Mouse (Mus musculus) lung, adult 18-20 months (tissue): ENCODE measurements around the gene Arhgap8.
"Not testable (repeated sequence)": the region's sequence is repeated elsewhere in the genome, so short reads cannot be mapped to it uniquely, and the experiment has no call there.

Experiments
- DNase-seq, 2 experiments: peaks; one replicate each; pipeline ENCODE4 v3.0.0; 2022; ENCODE audit warnings: mixed read lengths in 2 of 2

Gene Arhgap8

DNA sequence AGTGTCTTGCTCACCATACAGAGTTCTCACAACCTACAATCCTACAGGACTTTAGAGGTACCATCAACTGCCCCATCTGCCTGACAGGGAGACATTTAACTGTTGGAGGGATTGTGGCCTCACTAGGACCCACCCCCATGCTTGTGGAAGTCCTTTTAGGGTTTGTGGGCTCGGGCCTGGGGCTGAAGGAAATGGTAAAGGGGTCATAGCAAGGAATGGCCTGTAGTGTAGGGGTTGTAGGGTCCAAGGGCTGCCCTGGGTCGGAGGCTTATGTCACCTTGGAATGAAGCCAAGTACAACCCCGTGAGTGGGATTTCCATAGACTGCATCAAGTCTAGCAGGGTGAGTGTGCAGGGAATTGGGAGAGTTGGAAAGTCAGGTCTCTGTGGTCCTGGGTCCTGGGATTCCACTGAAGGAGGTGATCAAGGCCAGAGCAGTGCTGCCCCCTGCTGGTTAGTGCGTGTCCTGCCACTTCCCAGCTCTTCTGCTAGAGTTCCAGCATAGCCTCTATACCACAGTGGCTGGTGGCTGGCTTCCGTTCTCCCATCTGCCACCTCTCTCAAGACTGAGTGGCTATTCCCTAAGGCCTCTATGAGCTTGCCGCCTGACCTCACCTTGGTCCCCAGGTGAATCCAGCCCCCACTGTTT lies 19.6 kb upstream of the Arhgap8 start:
- DNase-seq = peak; percentile 55 to 68

DNA sequence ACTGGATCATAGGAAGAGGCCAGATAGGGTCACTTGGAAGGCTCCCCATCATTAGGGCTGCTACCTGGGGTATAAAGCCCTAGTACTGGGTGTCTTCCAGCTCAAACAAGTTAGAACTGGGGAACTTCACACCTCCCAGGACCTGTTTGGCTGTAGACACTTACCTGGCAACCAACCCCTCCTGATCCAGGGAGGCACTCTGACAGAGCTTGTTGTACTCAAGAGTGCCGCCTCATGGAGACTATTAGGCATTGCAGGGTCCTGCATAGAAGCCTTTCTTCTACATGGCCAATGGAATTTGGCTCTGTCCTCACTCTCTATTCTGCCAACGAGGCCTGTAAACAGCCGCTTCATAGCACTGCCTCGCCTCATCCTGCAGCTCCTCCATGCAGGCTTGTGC lies 17.9 kb upstream of the Arhgap8 start:
- peak; percentile 50 to 72 for DNase-seq

GRCm38 (mm10) chr15:84702391-84703345 lies 17.2 kb upstream of the Arhgap8 start:
- DNase-seq = no peak

DNA sequence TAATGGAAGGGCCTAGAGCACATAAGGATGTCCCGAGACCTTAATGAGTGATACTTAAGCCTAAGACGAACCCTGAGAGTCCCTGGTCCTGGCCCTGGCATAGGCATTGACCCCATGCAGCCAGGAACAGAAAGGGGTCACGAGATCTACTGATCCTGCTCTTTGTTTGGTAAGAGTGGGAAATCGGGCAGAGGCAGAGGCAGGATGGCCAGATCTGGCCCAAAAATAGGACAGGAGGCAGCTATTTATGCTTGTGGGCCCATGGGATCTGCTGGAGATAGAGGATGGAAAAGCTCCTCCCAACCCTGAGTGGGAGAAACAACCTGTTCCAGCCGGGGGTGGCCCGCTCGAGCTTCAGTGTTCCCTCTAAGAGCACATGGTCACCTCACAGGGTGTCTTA lies 15.9 kb upstream of the Arhgap8 start:
- DNase-seq = no peak

- DNase-seq = no peak
Observed at GRCm38 (mm10) chr15:84705351-84705901, 14.4 kb upstream of the Arhgap8 start.

DNA sequence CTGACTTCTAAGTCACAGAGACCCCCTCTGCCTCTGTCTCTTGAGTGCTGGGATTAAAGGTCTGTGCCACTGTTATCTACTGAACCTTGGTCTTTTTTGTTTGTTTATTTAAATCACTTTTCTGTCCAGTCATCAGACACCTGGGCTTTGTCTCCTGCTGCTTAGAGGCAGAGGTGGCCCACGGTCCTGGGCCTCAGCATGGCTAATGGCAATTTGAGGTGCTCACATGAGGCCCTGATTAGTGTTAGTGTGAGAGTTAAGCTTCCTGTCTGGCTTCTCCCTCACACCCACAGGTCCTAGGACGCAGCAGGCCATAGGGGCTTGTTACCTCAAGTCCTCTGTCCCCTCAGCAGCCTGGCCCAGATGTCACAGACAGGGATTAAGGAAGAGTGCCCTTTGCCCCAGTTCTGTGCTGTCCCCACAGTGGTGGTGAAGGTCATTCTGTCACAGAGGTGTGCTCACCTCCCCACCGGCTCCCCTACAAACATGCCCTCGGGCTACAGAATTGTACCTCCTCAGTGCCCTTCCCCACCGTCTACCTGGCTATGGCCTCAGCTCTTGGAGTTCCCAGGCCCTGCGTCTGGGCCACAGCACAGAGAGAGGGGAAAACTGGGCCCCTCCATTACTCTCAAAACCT lies 12.8 kb upstream of the Arhgap8 start:
- DNase-seq = no peak

DNA sequence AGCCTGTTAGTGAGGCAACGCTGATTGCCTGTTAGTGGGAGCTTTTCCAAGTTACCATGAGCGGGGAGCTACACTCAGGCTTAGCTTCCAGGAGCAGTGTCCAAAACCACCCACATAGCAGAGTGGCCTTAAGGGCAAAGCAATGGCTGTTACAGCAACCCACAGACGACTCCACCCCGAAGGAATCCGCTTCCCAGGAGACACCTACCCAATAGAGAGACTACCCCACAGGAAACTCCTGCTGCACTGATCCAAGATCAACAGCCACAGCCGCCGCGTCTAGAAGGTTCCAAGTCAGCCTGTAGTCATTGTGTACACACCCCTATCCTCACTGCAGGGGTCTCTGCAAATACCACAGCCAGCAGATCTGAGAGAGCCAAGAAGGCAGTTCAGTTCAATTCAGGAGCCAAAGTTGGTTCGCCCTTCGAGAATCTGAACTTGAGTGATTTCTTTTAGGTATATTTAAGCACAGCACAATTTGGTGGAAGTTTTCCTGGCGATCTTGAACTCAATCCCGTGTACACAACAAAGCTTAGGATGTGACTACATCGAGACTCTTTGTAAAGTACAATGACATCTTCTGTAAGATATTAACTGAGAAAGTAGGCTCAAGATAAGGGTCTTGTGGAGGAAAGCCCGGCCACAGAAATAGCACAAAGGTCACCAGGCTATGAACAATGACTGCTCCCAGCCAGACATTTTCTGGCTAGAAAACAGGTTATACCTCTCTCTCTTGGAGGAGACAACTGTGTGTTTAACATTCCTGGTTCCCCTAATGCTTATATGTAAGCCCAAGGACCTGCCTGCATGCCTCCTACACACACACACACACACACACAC lies 7.1 kb upstream of the Arhgap8 start:
- DNase-seq = peak in 1 of 2 experiments; percentile 36

DNA sequence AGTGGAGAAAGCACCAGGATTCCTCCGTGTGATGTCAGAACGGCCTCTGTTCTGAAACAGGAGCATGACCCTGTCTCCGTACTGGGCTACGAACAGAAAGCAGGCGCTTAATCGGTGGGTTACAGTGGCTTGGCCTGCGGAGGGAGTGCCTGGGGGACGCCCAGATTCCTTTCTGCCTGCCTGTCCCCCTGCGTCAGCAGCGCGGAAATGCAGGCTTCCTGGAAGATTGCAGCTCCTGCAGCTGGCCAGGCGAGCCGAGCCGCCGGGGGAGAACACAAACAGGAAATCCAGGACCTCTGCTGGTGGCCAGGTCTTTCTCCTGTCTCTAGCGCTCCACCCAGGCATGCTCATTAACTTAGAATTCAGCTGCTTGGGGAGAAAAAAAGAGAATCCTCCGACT lies 5.1 kb upstream of the Arhgap8 start:
- peak; percentile 88 to 93 for DNase-seq

DNA sequence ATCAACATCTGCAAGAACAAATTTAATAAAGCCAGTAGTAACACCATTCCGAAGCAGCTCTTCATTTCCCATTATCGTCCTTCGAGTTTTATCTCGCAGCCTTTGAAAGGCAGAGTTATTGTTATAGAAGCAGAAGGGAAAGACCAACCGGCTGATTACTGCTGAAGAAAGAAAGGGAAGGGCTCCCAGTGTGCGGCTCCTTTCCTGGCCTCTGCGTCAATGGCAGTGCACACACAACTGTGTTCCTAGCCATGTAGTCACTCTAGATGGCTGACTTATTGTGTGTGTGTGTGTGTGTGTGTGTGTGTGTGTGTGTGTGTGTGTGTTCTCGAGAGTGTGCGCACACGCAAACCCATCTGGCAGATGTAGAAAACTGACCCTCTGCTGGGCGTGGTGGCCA lies 4.7 kb upstream of the Arhgap8 start:
- no peak for DNase-seq

DNA sequence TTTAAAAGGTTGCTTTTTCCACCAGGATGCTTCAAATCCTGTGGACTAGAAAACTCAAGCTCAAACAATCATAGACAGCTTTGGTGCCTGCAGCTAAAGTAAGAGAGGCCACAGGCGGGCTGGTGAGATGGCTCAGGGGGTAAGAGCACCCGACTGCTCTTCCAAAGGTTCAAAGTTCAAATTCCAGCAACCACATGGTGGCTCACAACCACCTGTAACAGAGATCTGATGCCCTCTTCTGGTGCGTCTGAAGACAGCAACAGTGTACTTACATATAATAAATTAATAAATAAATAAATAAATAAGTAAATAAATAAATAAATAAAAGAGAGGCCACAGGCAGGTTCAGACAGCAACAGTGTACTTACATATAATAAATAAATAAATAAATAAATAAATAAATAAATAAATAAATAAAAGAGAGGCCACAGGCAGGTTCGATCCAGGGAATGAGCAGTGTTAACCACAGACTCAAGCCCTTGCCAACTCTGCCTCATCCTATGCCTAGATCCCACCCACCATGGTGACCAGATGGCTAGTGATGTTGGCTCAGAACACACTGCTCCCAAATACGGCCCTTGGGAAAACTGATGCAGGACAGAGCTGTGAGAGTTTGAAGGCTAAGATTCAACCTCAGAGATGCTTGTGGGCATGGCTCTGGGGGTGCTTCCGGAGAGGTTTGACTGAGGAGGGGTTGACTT lies 2.1 kb upstream of the Arhgap8 start:
- DNase-seq = not testable (repeated sequence)

DNA sequence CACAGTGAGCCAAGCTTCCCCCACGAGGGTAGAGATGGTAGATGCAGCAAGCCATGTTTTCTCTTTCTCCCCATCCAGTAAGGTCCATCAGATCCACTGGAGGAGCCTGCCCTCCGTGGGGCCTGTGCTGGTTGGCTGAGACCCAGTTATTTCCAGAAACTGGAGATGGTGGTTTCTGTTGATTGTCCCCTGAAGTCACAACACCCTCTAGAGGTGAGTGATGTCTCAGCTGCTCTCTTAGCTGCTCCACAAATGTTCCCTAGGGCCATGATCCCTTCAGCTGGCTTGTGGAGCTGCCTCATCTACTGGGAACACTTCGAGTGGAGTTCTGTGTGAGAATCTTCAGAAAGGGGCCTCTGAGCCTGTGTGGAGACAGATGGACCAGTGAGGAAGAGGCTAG lies 1.1 kb upstream of the Arhgap8 start:
- DNase-seq = no peak

DNA sequence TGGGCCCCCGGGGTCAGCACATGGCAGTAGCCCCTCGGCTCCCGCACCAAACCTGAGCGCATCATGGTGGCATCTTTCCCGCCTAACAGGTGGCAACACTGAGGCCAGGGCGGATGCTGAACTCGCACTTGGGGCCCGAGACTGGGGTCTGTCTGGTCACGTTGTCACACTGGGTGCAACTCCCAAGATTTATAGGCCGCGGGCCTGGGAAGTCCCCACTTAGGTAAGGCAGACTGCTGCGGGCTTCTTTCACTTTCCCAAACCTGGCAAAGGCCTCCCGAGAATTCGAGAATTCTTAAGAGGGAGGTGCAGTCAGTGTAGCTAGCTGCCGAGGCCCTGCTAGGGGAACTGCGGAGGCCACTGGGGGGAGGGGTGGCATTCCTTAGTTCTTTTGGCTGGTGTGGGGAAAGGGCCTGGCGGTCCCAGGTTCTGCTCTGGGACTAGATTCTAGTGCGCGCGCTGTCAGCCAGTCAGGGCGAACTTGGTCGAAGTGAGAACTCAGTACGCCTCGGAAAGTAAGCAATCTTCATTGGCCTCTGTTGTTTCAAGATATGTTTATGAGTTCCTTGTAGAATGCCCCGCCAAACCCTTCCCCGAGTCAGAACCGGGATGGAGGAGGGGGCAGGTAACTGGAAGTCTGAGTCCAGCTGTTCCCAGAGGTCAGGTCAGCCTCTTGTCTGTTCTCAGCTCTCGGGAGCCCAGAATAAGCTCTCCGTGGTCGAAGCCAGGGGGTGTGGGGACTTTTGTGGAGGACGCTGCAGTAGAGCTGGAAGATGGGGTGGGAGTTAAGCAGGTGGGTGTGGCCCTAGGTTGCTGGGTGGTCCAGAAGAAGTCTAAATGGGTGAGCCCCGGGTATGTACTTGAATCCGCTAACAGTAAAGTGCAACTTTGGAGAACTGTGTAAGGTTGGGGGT lies 696 bp downstream of the Arhgap8 start:
- DNase-seq = peak; percentile 63 to 75

- peak in 1 of 2 experiments; percentile 34 for DNase-seq
Observed at GRCm38 (mm10) chr15:84723656-84724055, 3.8 kb downstream of the Arhgap8 start.

DNA sequence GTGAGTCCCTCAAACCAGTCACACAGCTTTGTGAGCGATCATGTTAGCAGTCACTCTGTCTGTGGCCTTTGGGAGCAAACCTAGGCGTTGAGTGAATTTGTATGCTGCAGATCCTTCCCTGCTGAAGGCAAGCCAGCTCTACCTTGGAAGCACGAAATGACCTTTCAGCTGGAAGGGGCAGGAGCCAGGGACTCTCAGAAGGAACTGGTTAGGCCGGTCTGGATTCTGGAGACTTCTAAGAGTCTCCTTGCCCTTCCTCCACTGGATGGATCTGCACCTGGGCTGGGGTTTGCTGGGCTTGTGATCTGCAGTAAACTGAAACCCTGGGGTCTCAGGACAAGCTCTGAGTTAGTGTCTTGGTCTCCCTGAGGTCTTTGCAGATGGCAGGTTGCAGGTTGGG lies 4.3 kb downstream of the Arhgap8 start:
- DNase-seq = peak; percentile 75 to 84

DNA sequence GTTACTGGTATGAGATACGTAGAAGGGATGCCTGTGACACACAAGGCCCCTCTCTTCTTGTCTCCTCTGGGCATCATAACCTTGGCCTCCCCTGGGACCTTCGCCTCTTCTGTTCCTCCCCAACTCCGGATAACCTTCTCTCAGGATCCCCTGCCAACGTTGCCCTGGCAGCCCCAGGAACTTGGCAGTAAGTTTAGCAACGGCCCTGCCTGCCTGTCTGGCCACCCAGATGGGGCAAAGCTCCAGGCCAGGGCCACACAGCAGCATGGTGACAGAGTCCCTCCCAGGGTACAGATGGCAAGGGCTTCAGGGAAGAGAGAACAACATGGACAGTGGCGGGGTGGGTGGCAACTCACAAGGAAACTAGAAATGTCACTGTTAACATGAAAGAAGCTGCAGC lies 9.8 kb downstream of the Arhgap8 start:
- DNase-seq = peak in 1 of 2 experiments; percentile 2

DNA sequence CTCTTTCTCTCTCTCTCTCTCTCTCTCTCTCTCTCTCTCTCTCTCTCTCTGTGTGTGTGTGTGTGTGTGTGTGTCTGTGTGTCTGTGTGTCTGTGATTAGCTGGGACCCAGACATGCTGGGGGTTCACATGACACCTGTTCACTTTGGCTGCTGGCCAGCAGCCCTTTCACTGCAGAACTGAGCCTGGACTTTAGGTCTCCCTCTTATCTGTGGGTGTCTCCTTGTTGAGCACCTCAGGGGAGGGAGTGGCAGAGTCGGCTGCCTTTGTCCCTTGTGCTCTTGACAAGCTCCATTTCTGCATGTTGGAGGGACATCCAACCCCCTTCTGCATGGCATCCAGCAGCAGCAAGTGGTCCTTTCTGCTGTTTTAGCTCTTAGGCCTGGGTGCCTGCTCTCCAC lies 11.0 kb downstream of the Arhgap8 start:
- no peak for DNase-seq

DNA sequence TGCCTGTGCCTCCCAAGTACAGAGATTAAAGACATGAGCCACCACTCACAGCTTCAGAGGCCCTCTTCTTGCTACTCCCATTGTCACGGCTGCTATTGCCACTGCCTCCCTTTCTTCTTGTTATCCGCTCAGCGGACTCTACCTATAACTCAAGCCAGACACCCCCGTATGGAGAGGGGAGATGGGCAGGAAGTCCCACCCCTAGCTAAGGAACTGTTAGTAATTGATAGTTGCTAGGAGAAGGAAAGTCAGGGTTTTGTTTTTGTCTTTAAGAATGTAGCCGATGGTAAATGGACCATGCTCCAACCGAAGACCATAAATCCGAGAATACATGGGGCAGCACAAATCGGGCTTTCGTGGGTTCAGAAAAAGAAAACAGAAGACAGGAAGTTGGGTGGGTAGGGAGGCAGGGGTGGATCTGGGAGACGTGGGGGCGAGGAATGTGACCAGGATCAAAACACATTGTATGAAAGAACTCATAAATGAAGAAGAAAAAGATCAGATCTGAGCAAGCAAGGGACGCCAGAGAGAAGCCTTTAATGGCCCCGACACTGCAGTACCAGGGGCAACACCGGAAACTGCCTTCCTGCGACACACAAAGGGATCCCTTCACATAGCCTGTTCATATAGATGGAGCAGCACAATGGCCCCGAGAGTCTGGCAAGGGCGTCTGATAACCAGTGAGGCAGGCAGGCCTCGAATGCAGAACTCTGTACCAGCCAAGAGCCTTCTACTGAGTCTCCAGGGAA lies 12.0 kb downstream of the Arhgap8 start:
- no peak for DNase-seq

GRCm38 (mm10) chr15:84732425-84732749 lies 12.5 kb downstream of the Arhgap8 start:
- no peak for DNase-seq

DNA sequence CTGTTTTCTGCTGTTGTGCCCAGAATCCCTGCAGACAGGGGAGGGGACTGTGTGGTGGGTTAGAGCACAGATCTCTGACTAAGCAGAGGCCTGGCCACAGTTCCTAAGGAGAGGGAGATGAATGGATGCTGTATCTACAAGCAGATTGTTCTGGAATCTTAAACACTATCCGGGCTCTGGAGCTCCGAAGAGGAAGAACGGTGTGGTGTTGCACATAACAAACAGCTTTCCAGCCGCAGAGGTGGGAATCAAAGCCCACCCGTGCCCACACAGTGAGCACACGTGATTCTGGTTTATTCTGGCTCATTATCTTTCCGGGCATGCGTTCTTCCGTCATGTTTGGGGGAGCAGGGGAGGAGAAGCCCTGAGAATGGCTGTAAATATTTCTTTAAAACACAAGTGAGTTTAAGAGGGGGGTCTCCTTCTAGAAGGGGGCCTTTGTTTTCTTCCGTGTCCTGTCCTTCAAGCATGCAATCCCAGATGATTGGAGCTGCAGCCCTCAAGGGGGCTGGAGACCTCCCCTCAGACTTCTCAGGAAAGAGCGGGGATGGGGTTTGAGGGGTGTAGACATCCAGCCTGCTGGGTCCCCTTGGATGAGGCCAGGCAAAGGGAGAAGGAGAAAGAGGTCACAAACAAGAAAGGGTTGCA lies 16.6 kb downstream of the Arhgap8 start:
- DNase-seq = no peak

- DNase-seq = no peak
Observed at GRCm38 (mm10) chr15:84736994-84737346, 17.1 kb downstream of the Arhgap8 start.
